Mouse (Mus musculus) forebrain, embryonic 10.5 days (tissue): ENCODE results near the gene Srpk1. TPM values are rescaled to one million over a fixed set of nuclear protein-coding genes. Genes with fewer than 3 reads are reported as not detected.

ENCODE experiments used
- DNase-seq: peaks from one replicate; pipeline ENCODE4 v3.0.0-alpha.2; 2017; ENCODE audit warnings: low spot score; ENCODE audit errors: extremely low spot score
- H3K27ac ChIP-seq: fragments of 300-500 bp; sonication (generic); 2 replicates; pipeline ENCODE4 v1.5.1; 2016; ENCODE audit warnings: mild to moderate bottlenecking
- H3K27me3 ChIP-seq: fragments of 300-500 bp; sonication (generic); 2 replicates; pipeline ENCODE4 v1.6.1; 2016; ENCODE audit warnings: mild to moderate bottlenecking; ENCODE audit not compliant: poor library complexity, severe bottlenecking
- H3K36me3 ChIP-seq: fragments of 300-500 bp; sonication (generic); replicated peaks from 2 replicates; pipeline ENCODE4 v1.6.1; 2016; ENCODE audit warnings: mild to moderate bottlenecking, moderate library complexity
- H3K4me1 ChIP-seq: fragments of 300-500 bp; sonication (generic); 2 replicates; pipeline ENCODE4 v1.6.1; 2016
- H3K4me3 ChIP-seq: fragments of 300-500 bp; sonication (generic); 2 replicates; pipeline ENCODE4 v1.5.1; 2016; ENCODE audit warnings: mild to moderate bottlenecking, moderate library complexity
- H3K9me3 ChIP-seq: fragments of 300-500 bp; sonication (generic); 2 replicates; pipeline ENCODE4 v1.6.1; 2016; ENCODE audit warnings: mild to moderate bottlenecking, moderate library complexity
- WGBS: fragments of 180-500 bp; shearing (Covaris S2); methylation state at CpG from one replicate; pipeline ENCODE4 v1.1.7; 2016; 5-methylcytosine and 5-hydroxymethylcytosine counted together
- polyA plus RNA-seq: library from polyadenylated mRNA; unstranded; fragments of >200 nt; fragmentation: Nextera tagmentation; extraction: Ambion mirVana; gene quantifications from 2 replicates; pipeline ENCODE4 v1.2.1, GENCODE M21; 2016

The Srpk1 gene
- polyA plus RNA-seq, 1 experiment from 2014 or later: 128 TPM

DNA sequence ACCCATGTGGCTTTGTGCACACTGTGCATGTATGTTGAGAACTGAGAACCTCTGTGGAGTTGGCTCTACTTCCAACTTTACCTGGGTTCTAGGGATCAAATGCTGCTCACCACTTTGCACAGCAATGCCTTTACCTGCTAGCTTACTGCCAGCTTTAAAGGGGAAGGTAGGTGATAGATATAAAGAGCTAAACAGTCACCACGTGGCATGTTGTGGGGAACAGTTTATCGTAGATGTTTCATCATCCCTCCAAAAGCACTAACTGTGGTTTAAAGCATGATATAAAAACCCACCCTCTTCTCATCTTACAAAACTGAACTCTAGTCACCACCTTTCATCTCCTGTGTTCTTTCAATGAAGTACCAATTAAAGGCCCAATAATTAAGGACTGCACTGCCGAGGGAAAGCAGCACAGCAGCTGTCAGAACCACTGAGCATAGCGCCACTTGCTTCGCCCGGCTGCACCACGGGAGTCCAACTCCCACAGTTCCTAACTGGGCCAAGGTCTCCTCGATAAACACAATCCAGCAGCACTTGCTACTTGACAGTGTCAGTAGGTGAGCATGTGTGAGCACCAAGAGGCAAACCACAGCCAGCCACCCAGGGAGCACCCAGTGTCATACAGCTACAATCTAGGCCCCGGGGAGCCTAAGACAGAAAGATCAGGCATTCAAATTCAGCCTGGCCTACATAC is 20.8 kb downstream of the Srpk1 start:
- Histone ChIP-seq H3K27me3 (no peaks in the 10 kb centered on the region), H3K36me3 (peaks cover 98% of the 10 kb centered on the region)
- 90% methylated on average over 9 of the region's 9 CpGs for WGBS

GRCm38 (mm10) chr17:28600780-28601179 is 21.7 kb downstream of the Srpk1 start:
- DNase-seq: no peak
- Histone ChIP-seq H3K4me3 (no peak overlapping the region), H3K36me3 (peaks cover 98% of the 10 kb centered on the region), H3K4me1 (no peaks in the 10 kb centered on the region), H3K27ac (no peak overlapping the region), H3K27me3 (no peaks in the 10 kb centered on the region), H3K9me3 (no peaks in the 10 kb centered on the region)
- 93% methylated on average over 5 of the region's 5 CpGs for WGBS

More for the DNA sequence above, 20.8 kb downstream of the Srpk1 start:
- no peak for DNase-seq
- Histone ChIP-seq H3K4me1 (no peaks in the 10 kb centered on the region), H3K27ac (no peak overlapping the region), H3K4me3 (no peak overlapping the region), H3K9me3 (no peaks in the 10 kb centered on the region)

DNA sequence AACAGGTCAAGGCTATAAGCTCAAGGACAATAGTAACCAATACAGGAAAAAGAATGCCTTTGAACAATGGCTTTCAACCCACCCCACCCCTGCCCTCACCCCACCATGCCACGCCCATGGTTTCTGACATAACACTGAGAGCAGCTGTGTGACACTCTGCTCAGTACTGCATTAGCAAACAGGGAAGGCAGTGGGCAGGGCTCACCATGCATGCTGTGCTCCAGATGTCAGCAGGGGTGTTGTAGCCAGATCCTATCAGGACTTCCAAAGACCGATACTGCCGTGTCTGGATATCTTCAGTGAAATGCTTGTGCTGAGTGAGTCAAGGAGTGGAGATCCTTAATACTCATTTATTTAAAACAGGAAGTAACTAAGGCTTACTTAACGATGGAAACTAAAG is 28.5 kb downstream of the Srpk1 start:
- 91% methylated on average over 4 of the region's 4 CpGs for WGBS
- no peak for DNase-seq
- H3K36me3 ChIP-seq: peaks cover 97% of the 10 kb centered on the region
- no peaks in the 10 kb centered on the region for H3K4me1 ChIP-seq
- H3K9me3 ChIP-seq: no peaks in the 10 kb centered on the region
- no peak overlapping the region for H3K27ac ChIP-seq
- H3K4me3 ChIP-seq: no peak overlapping the region
- no peaks in the 10 kb centered on the region for H3K27me3 ChIP-seq

GRCm38 (mm10) chr17:28592998-28593397 is 29.5 kb downstream of the Srpk1 start:
- Histone ChIP-seq H3K9me3 (no peaks in the 10 kb centered on the region), H3K36me3 (peaks cover 97% of the 10 kb centered on the region)
- WGBS: 38% methylated on average over 4 of the region's 4 CpGs

GRCm38 (mm10) chr17:28591476-28591875 is 31.0 kb downstream of the Srpk1 start:
- peaks cover 97% of the 10 kb centered on the region for H3K36me3 ChIP-seq
- no peaks in the 10 kb centered on the region for H3K27me3 ChIP-seq
- 93% methylated on average over 5 of the region's 5 CpGs for WGBS
- H3K27ac ChIP-seq: no peak overlapping the region
- no peak for DNase-seq
- no peaks in the 10 kb centered on the region for H3K4me1 ChIP-seq
- no peak overlapping the region for H3K4me3 ChIP-seq
- no peaks in the 10 kb centered on the region for H3K9me3 ChIP-seq

More at GRCm38 (mm10) chr17:28592998-28593397, 29.5 kb downstream of the Srpk1 start:
- Histone ChIP-seq H3K27ac (no peak overlapping the region), H3K4me1 (no peaks in the 10 kb centered on the region), H3K4me3 (no peak overlapping the region), H3K27me3 (no peaks in the 10 kb centered on the region)
- DNase-seq: peak; percentile 74

GRCm38 (mm10) chr17:28590596-28590995 is 31.9 kb downstream of the Srpk1 start:
- H3K4me1 ChIP-seq: no peaks in the 10 kb centered on the region
- H3K36me3 ChIP-seq: peaks cover 89% of the 10 kb centered on the region
- no peaks in the 10 kb centered on the region for H3K9me3 ChIP-seq
- no peaks in the 10 kb centered on the region for H3K27me3 ChIP-seq
- no peak overlapping the region for H3K4me3 ChIP-seq
- no peak for DNase-seq
- H3K27ac ChIP-seq: no peak overlapping the region
- WGBS: 95% methylated on average over 3 of the region's 3 CpGs

DNA sequence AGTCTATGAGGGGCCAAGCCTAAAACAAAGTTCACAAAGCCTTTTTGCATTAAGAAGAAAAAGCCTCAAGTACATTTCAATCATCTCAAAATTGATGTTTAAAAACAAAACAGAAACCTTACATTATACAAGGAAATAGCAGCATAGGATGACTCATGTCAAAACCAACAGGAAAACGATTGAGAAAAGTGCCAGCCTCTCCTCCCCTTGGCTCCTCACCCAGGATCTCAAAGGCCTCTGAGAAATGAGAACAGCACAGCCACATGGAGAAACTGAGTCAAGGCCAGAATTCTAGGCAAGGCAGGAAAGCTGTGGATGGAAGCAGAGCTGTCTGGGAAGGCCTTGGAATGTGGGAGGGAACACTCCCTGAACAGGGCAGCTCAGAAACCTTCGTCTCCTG is 33.9 kb downstream of the Srpk1 start:
- DNase-seq: no peak
- WGBS: 79% methylated on average over 2 of the region's 2 CpGs
- Histone ChIP-seq H3K4me1 (no peaks in the 10 kb centered on the region), H3K27me3 (no peaks in the 10 kb centered on the region), H3K27ac (no peak overlapping the region), H3K4me3 (no peak overlapping the region), H3K9me3 (no peaks in the 10 kb centered on the region), H3K36me3 (peaks cover 70% of the 10 kb centered on the region)

DNA sequence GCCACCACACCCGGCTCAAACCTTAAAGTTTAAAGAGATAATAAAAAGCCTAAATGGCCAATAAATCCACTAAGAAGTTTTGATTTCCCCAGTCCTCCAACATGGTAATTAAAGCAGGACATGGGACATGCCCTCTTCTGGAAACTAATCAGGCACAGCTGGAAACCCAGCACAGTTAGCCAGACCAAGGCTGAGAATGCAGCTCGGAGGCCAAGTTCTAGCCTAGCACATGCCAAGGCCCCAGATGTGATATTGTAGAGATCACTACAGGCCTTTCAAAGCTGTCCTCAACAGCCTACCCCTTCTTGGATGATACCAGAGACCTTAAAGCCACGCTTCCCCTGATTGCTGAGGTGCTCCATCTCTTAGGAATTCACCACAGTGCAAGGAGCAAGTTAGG is 36.0 kb downstream of the Srpk1 start:
- peaks cover 50% of the 10 kb centered on the region for H3K36me3 ChIP-seq
- no peak for DNase-seq
- H3K9me3 ChIP-seq: no peaks in the 10 kb centered on the region
- H3K27ac ChIP-seq: no peak overlapping the region
- no peaks in the 10 kb centered on the region for H3K27me3 ChIP-seq
- H3K4me1 ChIP-seq: no peaks in the 10 kb centered on the region
- 88% methylated on average over 3 of the region's 3 CpGs for WGBS
- H3K4me3 ChIP-seq: no peak overlapping the region

DNA sequence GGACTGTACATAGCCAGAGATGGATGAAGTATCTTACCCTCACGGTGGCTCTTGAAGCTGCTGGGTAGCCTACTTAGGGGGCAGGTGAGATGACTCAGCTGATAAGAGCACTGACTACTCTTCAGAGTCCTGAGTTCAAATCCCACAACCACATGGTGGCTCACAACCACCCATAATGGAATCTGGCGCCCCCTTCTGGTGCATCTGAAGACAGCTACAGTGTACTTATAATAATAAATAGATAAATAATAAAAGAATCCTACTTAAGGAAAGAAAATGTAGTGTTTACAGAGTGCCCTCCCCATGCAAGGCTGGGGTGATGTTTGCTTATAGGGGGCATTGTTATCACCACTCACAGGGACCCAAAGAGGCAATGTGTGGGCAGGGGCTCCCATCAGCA is 41.5 kb downstream of the Srpk1 start:
- H3K27ac ChIP-seq: no peak overlapping the region
- H3K4me3 ChIP-seq: no peak overlapping the region
- no peaks in the 10 kb centered on the region for H3K27me3 ChIP-seq
- no peaks in the 10 kb centered on the region for H3K36me3 ChIP-seq
- 68% methylated on average over 2 of the region's 2 CpGs for WGBS
- no peak for DNase-seq
- no peaks in the 10 kb centered on the region for H3K9me3 ChIP-seq
- peaks cover 8% of the 10 kb centered on the region; the same call in 1 of the 2 replicates for H3K4me1 ChIP-seq

DNA sequence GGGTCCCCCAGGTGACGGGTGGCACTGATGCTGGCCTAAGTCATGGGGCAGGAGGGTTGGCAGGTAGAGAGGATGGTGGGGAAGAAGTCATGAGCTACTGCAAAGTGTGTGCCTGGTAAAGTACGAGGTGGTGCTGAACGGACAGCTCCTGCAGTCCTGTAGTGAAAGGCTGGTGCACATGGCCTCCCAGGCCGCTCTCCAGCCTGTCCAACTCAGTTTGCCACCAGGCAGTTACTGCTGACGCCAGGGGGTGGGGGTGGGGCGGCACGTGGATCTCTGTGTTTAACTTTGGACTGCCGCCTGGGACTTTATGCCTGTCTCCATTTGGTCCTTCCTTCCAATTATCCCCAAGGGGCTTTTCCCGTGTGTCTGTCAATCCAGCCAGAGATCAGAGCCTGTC is 42.1 kb downstream of the Srpk1 start:
- H3K27ac ChIP-seq: no peak overlapping the region
- 6% methylated on average over 9 of the region's 9 CpGs for WGBS

GRCm38 (mm10) chr17:28575244-28576125 is 47.0 kb downstream of the Srpk1 start, which contains the start of gene Lhfpl5:
Lhfpl5 (plus strand) TSS chr17:28575641.
- H3K36me3 ChIP-seq: no peaks in the 10 kb centered on the region
- H3K4me1 ChIP-seq: peaks cover 15% of the 10 kb centered on the region
- peak; percentile 77 for DNase-seq
- no peaks in the 10 kb centered on the region for H3K9me3 ChIP-seq
- H3K4me3 ChIP-seq: peak within 1 kb of the TSS; percentile 46
- peaks cover 5% of the 10 kb centered on the region; the same call in 1 of the 2 replicates for H3K27me3 ChIP-seq
- no peak within 1 kb of the TSS for H3K27ac ChIP-seq
- 15% methylated on average over 50 of the region's 50 CpGs for WGBS

More for the DNA sequence above, 42.1 kb downstream of the Srpk1 start:
- Histone ChIP-seq H3K4me3 (no peak overlapping the region), H3K27me3 (no peaks in the 10 kb centered on the region), H3K4me1 (peaks cover 15% of the 10 kb centered on the region), H3K36me3 (no peaks in the 10 kb centered on the region), H3K9me3 (no peaks in the 10 kb centered on the region)
- DNase-seq: peak; percentile 65

GRCm38 (mm10) chr17:28572941-28573340 is 49.6 kb downstream of the Srpk1 start:
- Histone ChIP-seq H3K27me3 (peaks cover 5% of the 10 kb centered on the region; the same call in 1 of the 2 replicates), H3K27ac (no peak overlapping the region), H3K36me3 (no peaks in the 10 kb centered on the region), H3K9me3 (no peaks in the 10 kb centered on the region), H3K4me3 (no peak overlapping the region), H3K4me1 (peaks cover 10% of the 10 kb centered on the region)
- WGBS: 85% methylated on average over 6 of the region's 6 CpGs
- DNase-seq: no peak

GRCm38 (mm10) chr17:28572521-28572920 is 50.0 kb downstream of the Srpk1 start:
- Histone ChIP-seq H3K36me3 (no peaks in the 10 kb centered on the region), H3K4me1 (peaks cover 13% of the 10 kb centered on the region), H3K4me3 (no peak overlapping the region), H3K27me3 (peaks cover 5% of the 10 kb centered on the region; the same call in 1 of the 2 replicates), H3K9me3 (no peaks in the 10 kb centered on the region), H3K27ac (no peak overlapping the region)
- 84% methylated on average over 7 of the region's 7 CpGs for WGBS
- DNase-seq: no peak
